11 mouse cellular contexts compared by ENCODE assay signal in genomic region chr6:65850221-65850620, GRCm38 (mm10).
DNase-seq lines count a peak whose midpoint lies in the region.
"Had no signal": no experiment of that assay in that cellular context is flagged by ENCODE, and none has a peak within 500 bp of the region (broad histone marks: within the 10 kb centered on the region; RNA-seq: fewer than 3 reads in every experiment).

No protein-coding gene starts in this region.

- peak; percentile 45 for DNase-seq in layer of hippocampus, adult 11-12 months (ENCODE audit: low spot score)
- no peak for DNase-seq in layer of hippocampus, postnatal 10 days (ENCODE audit: low spot score in 2 of 2)
- peak; percentile 22 for DNase-seq in NIH3T3 (ENCODE audit: low read depth)
- DNase-seq in brain, adult 2 months (ENCODE audit: low read depth, low spot score), result peak; percentile 35
- peak; percentile 44 to 51 for DNase-seq in layer of hippocampus, postnatal 36 days
- no peak for DNase-seq in c-Kit-positive CD71-positive TER-119-positive erythroid progenitor cells, embryonic 14.5 days (ENCODE audit: low spot score)
- DNase-seq: adrenal gland, adult 8-10 months; cerebellum, adult 2 months; gastrocnemius, postnatal 14 days; heart, adult 2 months; heart, postnatal 14 days had no signal

Comparison
In these comparisons a context has a peak if more than half of its experiments do, and no peak if none do; other contexts are left out.
1. DNase-seq: peak in layer of hippocampus, adult 11-12 months (single experiment), NIH3T3 (single experiment), brain, adult 2 months (single experiment) and layer of hippocampus, postnatal 36 days (2 of 2); none in layer of hippocampus, postnatal 10 days (0 of 2) and c-Kit-positive CD71-positive TER-119-positive erythroid progenitor cells, embryonic 14.5 days (single experiment).